Mouse (Mus musculus) cerebellum, adult 9-11 months (tissue): ENCODE measurements around the gene Asb9.

Experiments used
- DNase-seq: peaks from one replicate; pipeline ENCODE4 v3.0.0; 2022

Asb9 gene

GRCm38 (mm10) chrX:164505709-164506498, at the start of gene Asb9:
Asb9 (plus strand) TSS chrX:164506327.
- DNase-seq = no peak

- no peak for DNase-seq
These were observed 46.8 kb upstream of the Asb9 start for GRCm38 (mm10) chrX:164459205-164459878.

DNA sequence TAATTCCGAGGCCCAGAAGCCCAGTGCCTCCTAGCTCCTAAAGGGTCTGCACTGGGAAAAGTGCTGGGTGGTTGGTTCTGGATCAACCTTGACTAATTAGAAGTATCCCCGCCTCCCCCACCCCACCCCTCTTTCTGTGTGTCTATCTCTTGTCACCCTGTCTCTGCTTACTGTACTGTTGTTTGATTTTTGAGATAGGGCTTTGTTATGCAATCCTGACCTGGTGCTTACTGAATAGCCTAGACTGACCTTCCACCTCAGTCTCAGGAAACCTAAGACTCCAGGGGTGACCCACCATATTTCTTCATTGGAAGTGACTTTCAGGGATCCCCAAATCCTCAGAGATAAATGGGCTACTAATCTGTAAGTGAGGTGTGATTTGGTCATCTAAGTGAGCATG, 3.9 kb upstream of the Asb9 start:
- no peak for DNase-seq

- DNase-seq = no peak
These were observed 941 bp downstream of the Asb9 start for GRCm38 (mm10) chrX:164507068-164507467.

GRCm38 (mm10) chrX:164508728-164509127, 2.6 kb downstream of the Asb9 start:
- no peak for DNase-seq

DNA sequence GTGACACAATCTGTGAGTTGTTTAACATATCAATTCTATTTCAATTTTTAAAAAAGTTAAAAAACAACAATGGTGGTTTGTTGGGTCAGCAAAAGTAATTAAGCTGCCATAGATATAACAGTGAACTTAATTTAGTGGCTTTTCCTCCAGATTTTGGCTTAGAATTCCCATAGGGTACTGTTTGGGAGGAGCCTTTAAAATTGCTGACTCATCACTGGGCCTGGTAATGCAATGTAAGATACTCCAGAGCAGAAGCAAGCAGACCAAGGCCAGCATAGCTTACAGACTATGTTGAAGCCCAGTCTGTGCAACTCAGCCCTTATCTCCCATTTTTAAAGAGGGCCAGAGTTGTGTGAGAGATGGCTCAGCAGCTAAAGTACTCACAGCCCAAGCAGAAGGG, 16.0 kb downstream of the Asb9 start:
- no peak for DNase-seq

DNA sequence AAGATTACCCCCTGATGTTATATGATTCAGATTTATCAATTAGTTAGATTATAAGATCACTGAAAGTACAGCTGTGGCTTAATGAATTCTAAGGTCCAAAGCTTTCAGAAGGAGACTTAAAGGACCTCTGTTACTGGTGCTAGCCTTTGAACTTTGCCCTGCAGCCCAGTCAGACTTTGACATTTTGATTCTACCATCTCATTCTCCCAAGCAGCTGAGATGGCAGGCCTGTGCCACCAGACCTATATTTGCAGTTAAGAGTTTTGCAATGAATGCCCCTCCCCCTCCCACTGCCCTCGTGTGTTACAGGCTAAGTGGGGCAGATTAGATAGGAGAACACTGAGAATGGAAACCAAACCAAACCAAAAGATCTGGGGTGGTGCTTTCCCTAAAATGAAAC, 20.4 kb downstream of the Asb9 start:
- no peak for DNase-seq

DNA sequence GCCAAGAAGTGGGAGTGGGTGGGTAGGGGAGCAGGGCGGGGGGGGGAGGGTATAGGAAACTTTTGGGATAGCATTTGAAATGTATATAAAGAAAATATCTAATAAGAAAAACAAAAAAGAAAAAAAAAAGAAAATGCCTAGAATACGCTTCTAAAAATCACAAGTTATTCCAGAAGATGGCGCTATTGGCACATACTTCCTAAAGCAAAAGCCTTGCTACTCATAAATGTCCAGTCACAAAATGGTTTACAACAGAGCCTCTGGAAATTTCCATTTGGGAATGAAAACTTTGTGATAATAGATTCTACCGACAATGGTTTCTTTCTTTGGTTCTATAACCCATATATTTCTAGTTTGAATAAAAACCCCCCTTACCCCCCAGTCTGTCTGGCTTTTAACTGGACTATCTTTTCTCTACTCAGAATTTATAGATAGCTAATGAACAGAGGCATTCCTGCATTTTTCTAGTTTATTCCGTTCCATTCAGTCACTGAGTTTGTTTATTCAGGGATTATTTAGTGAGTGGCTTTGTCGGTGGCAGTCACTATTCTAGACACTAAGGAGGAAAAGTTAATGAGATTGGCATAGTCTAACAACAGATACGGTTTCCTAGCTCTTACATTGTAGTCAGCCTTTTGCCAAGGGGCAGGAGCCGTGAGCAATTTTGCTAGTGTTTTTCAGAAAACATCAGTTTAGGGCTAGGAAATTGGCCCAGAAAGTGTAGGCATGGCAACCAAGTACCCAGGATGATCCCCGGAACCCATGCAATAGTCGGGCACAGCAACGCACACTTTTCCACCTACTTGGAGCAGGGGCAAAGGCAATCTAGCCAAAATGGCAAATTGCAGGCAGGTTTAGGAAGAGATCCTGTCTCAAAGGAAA, 35.5 kb downstream of the Asb9 start:
- DNase-seq = no peak

GRCm38 (mm10) chrX:164570195-164570594, 64.1 kb downstream of the Asb9 start:
- DNase-seq = no peak

DNA sequence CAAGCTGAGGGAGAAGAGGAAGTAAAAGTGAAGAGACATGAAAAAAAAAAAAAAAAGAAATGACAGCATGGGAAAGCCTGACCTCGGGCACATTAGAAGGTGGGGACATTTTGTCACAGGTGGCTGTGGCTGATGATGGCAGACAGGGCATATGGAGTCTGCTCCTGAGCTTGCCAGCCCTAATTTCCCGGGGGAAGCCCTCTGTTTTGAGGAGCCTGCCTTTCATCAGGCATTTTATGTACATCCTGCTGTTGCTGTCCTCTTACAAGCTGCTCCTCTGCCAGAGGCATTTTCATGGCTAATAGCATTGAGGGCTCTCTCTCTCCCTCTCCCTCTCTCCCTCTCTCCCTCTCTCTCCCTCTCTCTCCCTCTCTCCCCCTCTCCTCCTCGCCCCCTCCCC, 70.8 kb downstream of the Asb9 start:
- DNase-seq = peak; percentile 5
